Mouse (Mus musculus) heart, embryonic 10.5 days (tissue): Measurements from ENCODE around the gene Gm47955. TPM values are rescaled to one million over a fixed set of nuclear protein-coding genes. Genes with fewer than 3 reads are reported as not detected.

Experiments
- DNase-seq: peaks from one replicate; pipeline ENCODE4 v3.0.0-alpha.2; 2017; ENCODE audit warnings: low spot score
- H3K27ac ChIP-seq: fragments of 300-500 bp; sonication (generic); 2 replicates; pipeline ENCODE4 v1.5.1; 2016; ENCODE audit warnings: mild to moderate bottlenecking
- H3K27me3 ChIP-seq: fragments of 300-500 bp; sonication (generic); 2 replicates; pipeline ENCODE4 v1.6.1; 2016; ENCODE audit warnings: mild to moderate bottlenecking; ENCODE audit not compliant: poor library complexity, insufficient read depth, severe bottlenecking
- H3K36me3 ChIP-seq: fragments of 300-500 bp; sonication (generic); 2 replicates; pipeline ENCODE4 v1.6.1; 2016; ENCODE audit warnings: mild to moderate bottlenecking, moderate library complexity
- H3K4me1 ChIP-seq: fragments of 300-500 bp; sonication (generic); 2 replicates; pipeline ENCODE4 v1.6.1; 2016; ENCODE audit warnings: mild to moderate bottlenecking
- H3K4me3 ChIP-seq: fragments of 300-500 bp; sonication (generic); 2 replicates; pipeline ENCODE4 v1.5.1; 2016; ENCODE audit warnings: mild to moderate bottlenecking, moderate library complexity
- H3K9me3 ChIP-seq: fragments of 300-500 bp; sonication (generic); 2 replicates; pipeline ENCODE4 v1.6.1; 2016; ENCODE audit warnings: mild to moderate bottlenecking, moderate library complexity
- WGBS: fragments of 180-500 bp; shearing (Covaris S2); methylation state at CpG from one replicate; pipeline ENCODE4 v1.1.7; 2016; 5-methylcytosine and 5-hydroxymethylcytosine counted together
- polyA plus RNA-seq: library from polyadenylated mRNA; unstranded; fragments of >200 nt; fragmentation: Nextera tagmentation; extraction: Ambion mirVana; gene quantifications from 2 replicates; pipeline ENCODE4 v1.2.1, GENCODE M21; 2016

Gene Gm47955
- polyA plus RNA-seq, 1 experiment from 2014 or later = not detected

GRCm38 (mm10) chr1:83007471-83007870, 47.4 kb downstream of the Gm47955 start:
- no peak for DNase-seq
- Histone ChIP-seq H3K4me3 (no peak overlapping the region), H3K36me3 (no peaks in the 10 kb centered on the region), H3K27ac (no peak overlapping the region), H3K27me3 (no peaks in the 10 kb centered on the region), H3K9me3 (no peaks in the 10 kb centered on the region), H3K4me1 (peaks cover 12% of the 10 kb centered on the region)
- WGBS = 73% methylated on average over 6 of the region's 6 CpGs

Other genes starting within 250 kb of the Gm47955 start
- 197 TPM in 2 replicates for gene Mff, start 235.4 kb upstream of the Gm47955 start, polyA plus RNA-seq
- not detected in 2 replicates for gene Tm4sf20, start 191.8 kb upstream of the Gm47955 start, polyA plus RNA-seq
- not detected in 2 replicates for gene Gm47791, start 189.0 kb upstream of the Gm47955 start, polyA plus RNA-seq
- 33.5 and 44.7 TPM in 2 replicates for gene Agfg1, start 120.8 kb upstream of the Gm47955 start, polyA plus RNA-seq
- gene A030005L19Rik, start 47.0 kb upstream of the Gm47955 start, polyA plus RNA-seq = not detected in 2 replicates
- not detected in 2 replicates for gene A030014E15Rik, start 35.4 kb upstream of the Gm47955 start, polyA plus RNA-seq
- not detected in 2 replicates for gene Gm6217, start 28.9 kb upstream of the Gm47955 start, polyA plus RNA-seq
- not detected in 2 replicates for gene A030003K21Rik, start 16.9 kb upstream of the Gm47955 start, polyA plus RNA-seq
- gene Gm7544, start 4.3 kb upstream of the Gm47955 start, polyA plus RNA-seq = not detected in 2 replicates
- not detected in 2 replicates for gene Gm47959, start 40.3 kb downstream of the Gm47955 start, polyA plus RNA-seq
- 2.5 and 2.8 TPM in 2 replicates for gene Slc19a3, start 78.2 kb downstream of the Gm47955 start, polyA plus RNA-seq
- not detected in 2 replicates for gene Krtap28-10, start 82.2 kb downstream of the Gm47955 start, polyA plus RNA-seq
- not detected in 2 replicates for gene Gm47969, start 84.6 kb downstream of the Gm47955 start, polyA plus RNA-seq
- not detected in 2 replicates for gene A030005K14Rik, start 99.1 kb downstream of the Gm47955 start, polyA plus RNA-seq
- gene Krtap28-13, start 100.6 kb downstream of the Gm47955 start, polyA plus RNA-seq = 0.25 TPM in 1 of 2 replicates, not detected in the other
- 0.21 and 0.34 TPM in 2 replicates for gene Ccl20, start 156.5 kb downstream of the Gm47955 start, polyA plus RNA-seq
- 0.14 TPM in 1 of 2 replicates, not detected in the other for gene Daw1, start 199.5 kb downstream of the Gm47955 start, polyA plus RNA-seq